Mouse (Mus musculus): ENCODE results near the gene Mthfr. TPM values are rescaled to one million over a fixed set of nuclear protein-coding genes. Genes with fewer than 3 reads are reported as not detected.

Gene Mthfr
- polyA plus RNA-seq, 1 experiment from 2014 or later: 19.9 TPM

DNA sequence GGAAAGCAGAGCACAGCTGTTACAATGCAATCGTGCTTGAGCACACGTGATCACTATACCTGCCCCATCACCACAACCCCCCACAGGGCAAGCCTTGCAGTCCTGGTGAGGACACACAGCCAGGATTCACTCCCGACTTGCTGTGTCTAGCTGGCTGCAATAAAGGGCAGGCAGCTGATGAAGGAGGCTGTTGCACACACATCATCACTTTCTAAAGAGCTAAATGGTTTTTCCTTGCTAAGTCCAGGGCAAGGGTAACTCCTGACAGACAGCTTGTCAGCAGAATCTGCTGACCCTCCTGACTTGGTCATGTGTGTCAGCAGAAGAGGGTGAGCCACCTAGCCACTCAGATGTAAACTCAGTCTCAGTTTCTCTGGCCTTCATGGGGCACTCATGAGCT is 21.9 kb upstream of the Mthfr start:
- no peaks in the 10 kb centered on the region for H3K27me3 ChIP-seq
- H3K4me2 ChIP-seq: no peak overlapping the region
- H3K36me3 ChIP-seq: peaks cover 99% of the 10 kb centered on the region
- H3K4me1 ChIP-seq (replicated peaks): peaks cover 18% of the 10 kb centered on the region; the same call in 1 of the 2 replicates
- H3K9me3 ChIP-seq: no peaks in the 10 kb centered on the region
- ATAC-seq (ENCODE audit: low read depth): no peak
- no peak overlapping the region for H3K4me3 ChIP-seq
- no peak overlapping the region for H3K9ac ChIP-seq
- 81% methylated on average over 3 of the region's 3 CpGs for WGBS
- H3K27ac ChIP-seq (replicated peaks): no peak overlapping the region

DNA sequence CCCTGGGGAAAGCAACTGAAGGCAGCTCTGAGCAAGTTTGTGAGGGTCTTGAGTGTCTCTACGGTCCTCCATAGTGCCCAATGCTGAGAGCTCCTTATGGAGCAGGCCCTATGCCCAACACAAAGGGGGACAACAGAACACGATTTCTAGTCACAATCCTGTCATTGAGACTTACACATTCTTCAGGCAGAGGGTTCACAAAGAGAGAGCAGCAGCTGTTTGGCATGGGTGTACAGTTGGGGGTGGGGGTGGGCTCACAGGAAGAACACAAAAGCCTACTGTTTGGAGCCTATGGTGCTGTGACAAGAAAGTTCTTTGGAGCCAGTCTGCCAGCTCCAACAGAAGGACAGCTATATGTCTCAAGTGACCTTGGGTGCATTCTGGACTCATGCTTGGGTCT is 20.5 kb upstream of the Mthfr start:
- H3K9me3 ChIP-seq: no peaks in the 10 kb centered on the region
- no peaks in the 10 kb centered on the region for H3K27me3 ChIP-seq
- no peak overlapping the region for H3K4me3 ChIP-seq
- peak overlapping the region; percentile 81 for H3K27ac ChIP-seq (replicated peaks)
- peaks cover 18% of the 10 kb centered on the region; the same call in 1 of the 2 replicates for H3K4me1 ChIP-seq (replicated peaks)
- peak; percentile 73 for ATAC-seq (ENCODE audit: low read depth)
- H3K9ac ChIP-seq: no peak overlapping the region
- peaks cover 99% of the 10 kb centered on the region for H3K36me3 ChIP-seq
- WGBS: 39% methylated on average over 2 of the region's 2 CpGs
- H3K4me2 ChIP-seq: no peak overlapping the region

- WGBS: 92% methylated on average over 3 of the region's 3 CpGs
- H3K36me3 ChIP-seq: peaks cover 97% of the 10 kb centered on the region
- H3K27me3 ChIP-seq: no peaks in the 10 kb centered on the region
- no peak overlapping the region for H3K4me3 ChIP-seq
- H3K4me1 ChIP-seq (replicated peaks): peaks cover 10% of the 10 kb centered on the region; the same call in 1 of the 2 replicates
- H3K9me3 ChIP-seq: no peaks in the 10 kb centered on the region
- H3K4me2 ChIP-seq: no peak overlapping the region
- no peak overlapping the region for H3K27ac ChIP-seq (replicated peaks)
- no peak for ATAC-seq (ENCODE audit: low read depth)
- no peak overlapping the region for H3K9ac ChIP-seq
Observed at GRCm38 (mm10) chr4:148024003-148024402, 14.9 kb upstream of the Mthfr start.

- no peak overlapping the region for H3K27ac ChIP-seq (replicated peaks)
- 92% methylated on average over 7 of the region's 7 CpGs for WGBS
- H3K9me3 ChIP-seq: no peaks in the 10 kb centered on the region
- H3K36me3 ChIP-seq: peaks cover 80% of the 10 kb centered on the region
- H3K27me3 ChIP-seq: no peaks in the 10 kb centered on the region
- 0 out of 2 replicates have a peak, but pooled peaks cover 5% of the 10 kb centered on the region for H3K4me1 ChIP-seq (replicated peaks)
- H3K9ac ChIP-seq: no peak overlapping the region
- H3K4me3 ChIP-seq: no peak overlapping the region
- ATAC-seq (ENCODE audit: low read depth): no peak
- H3K4me2 ChIP-seq: no peak overlapping the region
Observed at GRCm38 (mm10) chr4:148029297-148029696, 9.6 kb upstream of the Mthfr start.

DNA sequence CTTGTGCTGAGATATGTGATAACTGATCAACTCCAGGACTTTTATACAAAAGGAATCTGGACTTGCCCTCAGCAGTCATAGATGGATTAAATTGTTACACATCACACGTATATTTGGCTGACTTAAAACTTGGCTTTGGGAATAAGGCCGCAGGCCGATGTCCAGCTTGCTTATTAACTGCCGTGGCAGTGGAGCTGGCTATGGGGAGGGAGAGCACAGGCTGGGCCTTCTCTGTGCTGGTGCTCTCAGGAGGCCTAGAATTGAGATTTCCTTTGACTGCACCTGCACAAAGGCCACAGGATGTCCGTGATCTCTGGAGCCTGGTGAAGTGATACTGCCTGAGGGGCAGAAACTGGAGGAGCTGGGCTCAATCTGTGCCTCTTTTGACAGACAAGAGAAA is 8.4 kb upstream of the Mthfr start:
- Histone ChIP-seq H3K9ac (no peak overlapping the region), H3K36me3 (peaks cover 78% of the 10 kb centered on the region), H3K27ac (replicated peaks) (no peak overlapping the region), H3K9me3 (no peaks in the 10 kb centered on the region), H3K27me3 (no peaks in the 10 kb centered on the region), H3K4me1 (replicated peaks) (0 out of 2 replicates have a peak, but pooled peaks cover 5% of the 10 kb centered on the region), H3K4me3 (no peak overlapping the region), H3K4me2 (no peak overlapping the region)
- ATAC-seq (ENCODE audit: low read depth): no peak
- WGBS: 87% methylated on average over 5 of the region's 5 CpGs

DNA sequence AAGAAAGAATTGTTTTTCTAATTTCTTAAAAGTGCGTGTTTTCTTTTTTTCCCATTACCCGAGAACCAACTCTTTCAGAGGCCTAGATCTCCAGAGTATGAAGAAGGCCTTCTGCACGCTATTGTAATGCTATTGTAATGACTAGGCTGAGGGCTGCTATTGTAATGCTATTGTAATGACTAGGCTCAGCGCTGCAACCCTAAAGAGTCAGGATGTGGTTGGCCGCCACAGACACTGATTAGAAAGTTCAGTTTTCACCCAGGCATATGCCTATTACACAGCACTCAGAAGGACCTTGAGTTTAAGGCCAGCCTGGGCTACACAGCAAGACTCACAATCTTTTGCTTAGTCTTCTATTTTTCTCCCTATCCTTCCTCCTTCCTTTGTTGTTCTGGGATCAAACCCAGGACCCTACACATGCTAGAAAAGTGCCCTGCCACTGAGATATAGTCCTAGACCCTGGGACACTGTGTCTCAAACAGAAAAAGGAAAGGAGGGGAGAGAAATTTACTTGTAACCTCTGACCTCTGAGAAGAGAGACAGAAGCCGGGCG is 4.9 kb upstream of the Mthfr start:
- ATAC-seq (ENCODE audit: low read depth): no peak
- Histone ChIP-seq H3K4me1 (replicated peaks) (peaks cover 17% of the 10 kb centered on the region), H3K4me2 (no peak overlapping the region), H3K36me3 (peaks cover 58% of the 10 kb centered on the region), H3K9ac (no peak overlapping the region), H3K27ac (replicated peaks) (no peak overlapping the region), H3K9me3 (no peaks in the 10 kb centered on the region), H3K27me3 (no peaks in the 10 kb centered on the region), H3K4me3 (no peak overlapping the region)
- 64% methylated on average over 7 of the region's 7 CpGs for WGBS

- no peaks in the 10 kb centered on the region for H3K27me3 ChIP-seq
- no peak for ATAC-seq (ENCODE audit: low read depth)
Observed at GRCm38 (mm10) chr4:148035440-148035839, 3.4 kb upstream of the Mthfr start.

GRCm38 (mm10) chr4:148038079-148038599 is 738 bp upstream of the Mthfr start:
- peak overlapping the region; percentile 67 for H3K4me2 ChIP-seq
- ATAC-seq (ENCODE audit: low read depth): no peak
- no peaks in the 10 kb centered on the region for H3K9me3 ChIP-seq
- WGBS: 6% methylated on average over 26 of the region's 26 CpGs
- H3K27ac ChIP-seq (replicated peaks): peak overlapping the region; percentile 89
- H3K9ac ChIP-seq: peak overlapping the region; percentile 86
- peaks cover 58% of the 10 kb centered on the region for H3K4me1 ChIP-seq (replicated peaks)
- peaks cover 29% of the 10 kb centered on the region for H3K36me3 ChIP-seq
- H3K4me3 ChIP-seq: peak overlapping the region; percentile 74
- H3K27me3 ChIP-seq: no peaks in the 10 kb centered on the region

More at GRCm38 (mm10) chr4:148035440-148035839, 3.4 kb upstream of the Mthfr start:
- Histone ChIP-seq H3K4me2 (no peak overlapping the region), H3K9ac (no peak overlapping the region), H3K4me1 (replicated peaks) (peaks cover 31% of the 10 kb centered on the region), H3K36me3 (peaks cover 51% of the 10 kb centered on the region), H3K9me3 (no peaks in the 10 kb centered on the region), H3K27ac (replicated peaks) (no peak overlapping the region), H3K4me3 (no peak overlapping the region)
- 86% methylated on average over 3 of the region's 3 CpGs for WGBS

GRCm38 (mm10) chr4:148039254-148040028 is 564 bp downstream of the Mthfr start:
- peaks cover 60% of the 10 kb centered on the region for H3K4me1 ChIP-seq (replicated peaks)
- peak overlapping the region; percentile 90 for H3K4me2 ChIP-seq
- H3K27ac ChIP-seq (replicated peaks): peak overlapping the region; percentile 86
- ATAC-seq (ENCODE audit: low read depth): no peak; the same call in 1 of the 2 replicates
- peak overlapping the region; percentile 74 for H3K4me3 ChIP-seq
- WGBS: 22% methylated on average over 19 of the region's 19 CpGs
- H3K9ac ChIP-seq: peak overlapping the region; percentile 76
- no peaks in the 10 kb centered on the region for H3K27me3 ChIP-seq
- no peaks in the 10 kb centered on the region for H3K9me3 ChIP-seq
- peaks cover 26% of the 10 kb centered on the region for H3K36me3 ChIP-seq

GRCm38 (mm10) chr4:148040029-148040830 is 1.4 kb downstream of the Mthfr start:
- no peak for ATAC-seq (ENCODE audit: low read depth)
- H3K4me3 ChIP-seq: peak overlapping the region; percentile 74
- no peaks in the 10 kb centered on the region for H3K27me3 ChIP-seq
- 56% methylated on average over 15 of the region's 15 CpGs for WGBS
- H3K4me2 ChIP-seq: peak overlapping the region; percentile 90
- H3K27ac ChIP-seq (replicated peaks): peak overlapping the region; percentile 86
- H3K9me3 ChIP-seq: no peaks in the 10 kb centered on the region
- H3K4me1 ChIP-seq (replicated peaks): peaks cover 60% of the 10 kb centered on the region
- H3K9ac ChIP-seq: peak overlapping the region; percentile 79
- H3K36me3 ChIP-seq: peaks cover 27% of the 10 kb centered on the region

DNA sequence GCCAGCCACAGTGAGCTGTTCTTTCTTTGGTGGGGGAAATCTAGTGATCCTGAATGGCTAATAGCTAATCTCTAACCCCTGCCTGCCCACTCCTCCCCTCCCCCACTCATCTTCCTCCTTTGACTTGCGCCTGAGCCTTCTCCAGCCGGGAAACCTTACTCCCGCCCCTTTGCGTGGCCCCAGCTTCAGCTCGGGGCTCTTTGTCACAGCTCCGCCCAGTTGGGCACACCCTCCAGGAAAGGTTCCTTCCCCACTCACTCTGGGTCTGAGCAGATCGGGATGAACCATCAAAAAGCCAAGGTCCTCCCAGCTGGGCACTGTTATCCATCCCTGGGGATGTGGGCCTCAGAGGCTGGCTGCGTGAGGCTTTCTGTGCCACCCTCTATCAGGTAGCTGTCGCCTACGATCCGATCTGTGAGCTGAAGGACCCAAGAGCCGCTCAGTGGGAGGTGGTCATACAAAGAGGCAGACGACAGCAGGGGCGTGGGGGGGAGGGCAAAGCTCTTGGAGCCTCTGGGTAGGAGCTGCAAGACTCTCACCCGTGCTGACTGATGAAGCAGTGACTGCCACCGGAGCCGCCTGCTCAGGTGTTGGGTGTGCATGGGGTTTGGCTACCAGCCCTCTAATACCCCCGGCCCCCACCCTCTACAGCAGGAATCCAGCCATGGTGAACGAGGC is 2.2 kb downstream of the Mthfr start:
- Histone ChIP-seq H3K4me2 (peak overlapping the region; percentile 90), H3K9ac (peak overlapping the region; percentile 79), H3K4me3 (peak overlapping the region; percentile 74), H3K27me3 (no peaks in the 10 kb centered on the region), H3K27ac (replicated peaks) (peak overlapping the region; percentile 86), H3K9me3 (no peaks in the 10 kb centered on the region), H3K4me1 (replicated peaks) (peaks cover 60% of the 10 kb centered on the region), H3K36me3 (peaks cover 30% of the 10 kb centered on the region)
- ATAC-seq (ENCODE audit: low read depth): peak; percentile 21
- under 1% methylated on average over 19 of the region's 19 CpGs for WGBS

Data from neural tube, embryonic 13.5 days (tissue).